Mouse (Mus musculus): ENCODE measurements around the gene Jak3. TPM values are rescaled to one million over a fixed set of nuclear protein-coding genes. Genes with fewer than 3 reads are reported as not detected.
"Not testable (repeated sequence)": the region's sequence is repeated elsewhere in the genome, so short reads cannot be mapped to it uniquely, and the experiment has no call there.

The Jak3 gene
- polyA plus RNA-seq, 1 experiment, result 62.6 TPM

GRCm38 (mm10) chr8:71686143-71686734 lies 10.1 kb downstream of the Jak3 start:
- TF ChIP-seq POLR2A (IDR thresholded peaks at IDR 0.05; ENCODE audit: low read depth, low read length) (no peak), CTCF (IDR thresholded peaks at IDR 0.05; ENCODE audit: extremely low read depth, insufficient read depth, insufficient read length, insufficient replicate concordance) (no peak)
- H3K27me3 ChIP-seq (ENCODE audit: control insufficient read depth, insufficient read depth, low read length), result no peaks in the 10 kb centered on the region
- H3K4me3 ChIP-seq (ENCODE audit: extremely low read depth, insufficient read depth, insufficient read length), result no peak overlapping the region
- peaks cover 33% of the 10 kb centered on the region for H3K36me3 ChIP-seq (ENCODE audit: control insufficient read depth, insufficient read depth, low read length)
- H3K4me1 ChIP-seq (ENCODE audit: control insufficient read depth, insufficient read depth, insufficient read length), result peaks cover 3% of the 10 kb centered on the region; the same call in 1 of the 2 replicates
- 89% methylated on average over 23 of the region's 23 CpGs for WGBS
- no peak overlapping the region for H3K27ac ChIP-seq (ENCODE audit: insufficient read depth, low read length)
- DNase-seq (ENCODE audit: low read depth in 1 of 2, low spot score in 2 of 2), result no peak

- Histone ChIP-seq H3K27me3 (ENCODE audit: control insufficient read depth, insufficient read depth, low read length) (peaks cover 1% of the 10 kb centered on the region; the same call in 1 of the 2 replicates), H3K4me1 (ENCODE audit: control insufficient read depth, insufficient read depth, insufficient read length) (peaks cover 3% of the 10 kb centered on the region; the same call in 1 of the 2 replicates), H3K36me3 (ENCODE audit: control insufficient read depth, insufficient read depth, low read length) (peaks cover 23% of the 10 kb centered on the region), H3K27ac (ENCODE audit: insufficient read depth, low read length) (no peak overlapping the region), H3K4me3 (ENCODE audit: extremely low read depth, insufficient read depth, insufficient read length) (no peak overlapping the region)
- DNase-seq (ENCODE audit: low read depth in 1 of 2, low spot score in 2 of 2), result no peak
- 87% methylated on average over 8 of the region's 8 CpGs for WGBS
- TF ChIP-seq CTCF (IDR thresholded peaks at IDR 0.05; ENCODE audit: extremely low read depth, insufficient read depth, insufficient read length, insufficient replicate concordance) (no peak), POLR2A (IDR thresholded peaks at IDR 0.05; ENCODE audit: low read depth, low read length) (no peak)
Measured at GRCm38 (mm10) chr8:71687616-71688015, 11.5 kb downstream of the Jak3 start.

GRCm38 (mm10) chr8:71689028-71689427 lies 12.9 kb downstream of the Jak3 start, which contains the start of gene Insl3:
Gene Insl3 (plus strand): TSS chr8:71689214.
- H3K27ac ChIP-seq (ENCODE audit: insufficient read depth, low read length), result no peak within 1 kb of the TSS
- no peak within 1 kb of the TSS for H3K4me3 ChIP-seq (ENCODE audit: extremely low read depth, insufficient read depth, insufficient read length)
- DNase-seq (ENCODE audit: low read depth in 1 of 2, low spot score in 2 of 2), result no peak
- WGBS, result 71% methylated on average over 33 of the region's 33 CpGs
- peaks cover 9% of the 10 kb centered on the region for H3K27me3 ChIP-seq (ENCODE audit: control insufficient read depth, insufficient read depth, low read length)
- peaks cover 18% of the 10 kb centered on the region for H3K36me3 ChIP-seq (ENCODE audit: control insufficient read depth, insufficient read depth, low read length)
- TF ChIP-seq CTCF (IDR thresholded peaks at IDR 0.05; ENCODE audit: extremely low read depth, insufficient read depth, insufficient read length, insufficient replicate concordance), result no peak
- TF ChIP-seq POLR2A (IDR thresholded peaks at IDR 0.05; ENCODE audit: low read depth, low read length), result no peak
- peaks cover 16% of the 10 kb centered on the region for H3K4me1 ChIP-seq (ENCODE audit: control insufficient read depth, insufficient read depth, insufficient read length)

GRCm38 (mm10) chr8:71692509-71692908 lies 16.4 kb downstream of the Jak3 start:
- Histone ChIP-seq H3K4me1 (ENCODE audit: control insufficient read depth, insufficient read depth, insufficient read length) (peaks cover 17% of the 10 kb centered on the region), H3K36me3 (ENCODE audit: control insufficient read depth, insufficient read depth, low read length) (peaks cover 2% of the 10 kb centered on the region; the same call in 1 of the 2 replicates), H3K27me3 (ENCODE audit: control insufficient read depth, insufficient read depth, low read length) (peaks cover 12% of the 10 kb centered on the region), H3K4me3 (ENCODE audit: extremely low read depth, insufficient read depth, insufficient read length) (peak overlapping the region; percentile 37; the same call in 1 of the 2 replicates), H3K27ac (ENCODE audit: insufficient read depth, low read length) (no peak overlapping the region)
- DNase-seq (ENCODE audit: low read depth in 1 of 2, low spot score in 2 of 2), result no peak
- no peak for TF ChIP-seq POLR2A (IDR thresholded peaks at IDR 0.05; ENCODE audit: low read depth, low read length)
- TF ChIP-seq CTCF (IDR thresholded peaks at IDR 0.05; ENCODE audit: extremely low read depth, insufficient read depth, insufficient read length, insufficient replicate concordance), result no peak
- WGBS, result 4% methylated on average over 30 of the region's 30 CpGs

- Histone ChIP-seq H3K27ac (ENCODE audit: insufficient read depth, low read length) (no peak overlapping the region), H3K4me1 (ENCODE audit: control insufficient read depth, insufficient read depth, insufficient read length) (peaks cover 17% of the 10 kb centered on the region), H3K36me3 (ENCODE audit: control insufficient read depth, insufficient read depth, low read length) (no peaks in the 10 kb centered on the region), H3K27me3 (ENCODE audit: control insufficient read depth, insufficient read depth, low read length) (peaks cover 12% of the 10 kb centered on the region), H3K4me3 (ENCODE audit: extremely low read depth, insufficient read depth, insufficient read length) (peak overlapping the region; percentile 37)
- DNase-seq (ENCODE audit: low read depth in 1 of 2, low spot score in 2 of 2), result no peak
- 10% methylated on average over 68 of the region's 68 CpGs for WGBS
- TF ChIP-seq CTCF (IDR thresholded peaks at IDR 0.05; ENCODE audit: extremely low read depth, insufficient read depth, insufficient read length, insufficient replicate concordance) (no peak), POLR2A (IDR thresholded peaks at IDR 0.05; ENCODE audit: low read depth, low read length) (no peak)
Measured at GRCm38 (mm10) chr8:71693166-71694041, 17.3 kb downstream of the Jak3 start.

DNA sequence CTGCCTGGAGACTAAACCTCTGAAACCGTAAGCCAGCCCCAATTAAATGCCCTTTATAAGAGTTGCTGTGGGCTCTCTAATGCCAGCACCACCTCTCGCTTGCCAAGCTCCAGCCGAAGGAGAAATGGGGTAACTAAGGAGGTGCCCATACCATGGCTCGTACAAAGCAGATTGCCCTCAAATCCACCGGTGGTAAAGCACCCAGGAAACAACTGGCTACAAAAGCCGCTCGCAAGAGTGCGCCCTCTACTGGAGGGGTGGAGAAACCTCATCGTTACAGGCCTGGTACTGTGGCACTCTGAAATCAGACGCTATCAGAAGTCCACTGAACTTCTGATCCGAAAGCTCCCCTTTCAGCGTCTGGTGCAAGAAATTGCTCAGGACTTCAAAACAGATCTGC lies 19.4 kb downstream of the Jak3 start:
- peaks cover 12% of the 10 kb centered on the region for H3K27me3 ChIP-seq (ENCODE audit: control insufficient read depth, insufficient read depth, low read length)
- peak; percentile 22; the same call in 1 of the 2 replicates for TF ChIP-seq CTCF (IDR thresholded peaks at IDR 0.05; ENCODE audit: extremely low read depth, insufficient read depth, insufficient read length, insufficient replicate concordance)
- DNase-seq (ENCODE audit: low read depth in 1 of 2, low spot score in 2 of 2); H3K4me3 ChIP-seq (ENCODE audit: extremely low read depth, insufficient read depth, insufficient read length); H3K27ac ChIP-seq (ENCODE audit: insufficient read depth, low read length); H3K36me3 ChIP-seq (ENCODE audit: control insufficient read depth, insufficient read depth, low read length): not testable (repeated sequence)
- WGBS, result 77% methylated on average over 12 of the region's 12 CpGs
- peaks cover 14% of the 10 kb centered on the region for H3K4me1 ChIP-seq (ENCODE audit: control insufficient read depth, insufficient read depth, insufficient read length)

Measured in spleen, adult 2 months (tissue).